Mouse (Mus musculus) ES-Bruce4 (cell line): Measurements from ENCODE around the gene Fam240b. TPM values are rescaled to one million over a fixed set of nuclear protein-coding genes. Genes with fewer than 3 reads are reported as not detected.

Experiments
- H3K27ac ChIP-seq: 2 replicates; pipeline ENCODE4 v1.5.1; 2012; ENCODE audit warnings: low read length, inconsistent platforms; ENCODE audit not compliant: insufficient read depth
- H3K27me3 ChIP-seq: 2 replicates; pipeline ENCODE4 v1.6.1; 2012; ENCODE audit warnings: mild to moderate bottlenecking, low read length, inconsistent platforms; ENCODE audit not compliant: control insufficient read depth, poor library complexity, insufficient read depth, severe bottlenecking
- H3K36me3 ChIP-seq: 2 replicates; pipeline ENCODE4 v1.6.1; 2012; ENCODE audit warnings: inconsistent platforms, mild to moderate bottlenecking, low read length, moderate library complexity; ENCODE audit not compliant: control insufficient read depth, poor library complexity, insufficient read depth, severe bottlenecking
- H3K4me1 ChIP-seq: one replicate; pipeline ENCODE4 v1.8.1; 2011; ENCODE audit warnings: low read length; ENCODE audit not compliant: control insufficient read depth, insufficient read depth
- H3K4me3 ChIP-seq: 2 replicates; pipeline ENCODE4 v1.5.1; 2011; ENCODE audit warnings: low read depth, mild to moderate bottlenecking, low read length
- H3K9ac ChIP-seq: 2 replicates; pipeline ENCODE4 v1.6.1; 2012; ENCODE audit warnings: low read depth, mild to moderate bottlenecking, inconsistent platforms; ENCODE audit not compliant: poor library complexity, severe bottlenecking
- H3K9me3 ChIP-seq: replicated peaks from 2 replicates; pipeline ENCODE4 v1.6.1; 2012; ENCODE audit warnings: mild to moderate bottlenecking, low read length, inconsistent platforms; ENCODE audit not compliant: control insufficient read depth, poor library complexity, insufficient read depth, severe bottlenecking
- CTCF ChIP-seq: IDR thresholded peaks from one replicate; pipeline ENCODE4 v1.8.1; 2011; ENCODE audit warnings: low read depth, low read length
- EP300 ChIP-seq: IDR thresholded peaks from 2 replicates; pipeline ENCODE4 v1.6.1; 2011; ENCODE audit warnings: low read depth, low read length; ENCODE audit not compliant: insufficient read depth
- POLR2A ChIP-seq: IDR thresholded peaks from one replicate; pipeline ENCODE4 v1.8.1; 2011; ENCODE audit warnings: low read length; ENCODE audit not compliant: insufficient read depth
- polyA plus RNA-seq: library from polyadenylated mRNA; stranded (reverse); fragments of >200 nt; gene quantifications from 2 replicates; pipeline ENCODE4 v1.2.4, GENCODE M21; 2011; ENCODE audit warnings: low read depth; ENCODE audit not compliant: missing spikeins, insufficient read depth, insufficient read length

Gene Fam240b
- polyA plus RNA-seq, 1 experiment = not detected

GRCm38 (mm10) chr13:64447947-64448346, 49.6 kb downstream of the Fam240b start:
- Histone ChIP-seq H3K9me3 (no peaks in the 10 kb centered on the region), H3K27me3 (no peaks in the 10 kb centered on the region), H3K4me1 (no peaks in the 10 kb centered on the region), H3K9ac (no peak overlapping the region), H3K4me3 (no peak overlapping the region), H3K36me3 (no peaks in the 10 kb centered on the region), H3K27ac (no peak overlapping the region)
- TF ChIP-seq CTCF = peak; percentile 13
- no peak for TF ChIP-seq POLR2A

- no peaks in the 10 kb centered on the region for H3K36me3 ChIP-seq
- H3K27ac ChIP-seq = no peak overlapping the region
- no peak for TF ChIP-seq CTCF
- TF ChIP-seq POLR2A = no peak
- TF ChIP-seq EP300 = no peak
- H3K4me3 ChIP-seq = no peak overlapping the region
- H3K27me3 ChIP-seq = no peaks in the 10 kb centered on the region
- no peaks in the 10 kb centered on the region for H3K4me1 ChIP-seq
- no peak overlapping the region for H3K9ac ChIP-seq
- H3K9me3 ChIP-seq = no peaks in the 10 kb centered on the region
These were observed 52.2 kb downstream of the Fam240b start for GRCm38 (mm10) chr13:64445254-64445920.

- TF ChIP-seq EP300 = no peak
- no peak for TF ChIP-seq POLR2A
- TF ChIP-seq CTCF = no peak
- Histone ChIP-seq H3K27me3 (no peaks in the 10 kb centered on the region), H3K4me3 (no peak overlapping the region), H3K4me1 (no peaks in the 10 kb centered on the region), H3K9me3 (no peaks in the 10 kb centered on the region), H3K27ac (no peak overlapping the region), H3K36me3 (no peaks in the 10 kb centered on the region), H3K9ac (no peak overlapping the region)
These were observed 54.2 kb downstream of the Fam240b start for GRCm38 (mm10) chr13:64443263-64443894.

- Histone ChIP-seq H3K9ac (no peak overlapping the region), H3K4me1 (no peaks in the 10 kb centered on the region), H3K27ac (no peak overlapping the region), H3K9me3 (no peaks in the 10 kb centered on the region), H3K36me3 (no peaks in the 10 kb centered on the region), H3K27me3 (no peaks in the 10 kb centered on the region), H3K4me3 (no peak overlapping the region)
- TF ChIP-seq POLR2A (no peak), CTCF (no peak), EP300 (no peak)
These were observed 57.0 kb downstream of the Fam240b start for GRCm38 (mm10) chr13:64440592-64440991.

GRCm38 (mm10) chr13:64439471-64439870, 58.1 kb downstream of the Fam240b start:
- H3K4me3 ChIP-seq = no peak overlapping the region
- no peak overlapping the region for H3K9ac ChIP-seq
- no peak overlapping the region for H3K27ac ChIP-seq
- no peaks in the 10 kb centered on the region for H3K36me3 ChIP-seq
- TF ChIP-seq CTCF = no peak
- no peak for TF ChIP-seq EP300
- H3K27me3 ChIP-seq = no peaks in the 10 kb centered on the region
- H3K4me1 ChIP-seq = no peaks in the 10 kb centered on the region
- H3K9me3 ChIP-seq = no peaks in the 10 kb centered on the region

- Histone ChIP-seq H3K4me1 (no peaks in the 10 kb centered on the region), H3K27me3 (no peaks in the 10 kb centered on the region), H3K27ac (no peak overlapping the region), H3K9ac (no peak overlapping the region), H3K9me3 (no peaks in the 10 kb centered on the region), H3K4me3 (no peak overlapping the region), H3K36me3 (no peaks in the 10 kb centered on the region)
- TF ChIP-seq CTCF (peak; percentile 68), EP300 (no peak)
These were observed 58.6 kb downstream of the Fam240b start for GRCm38 (mm10) chr13:64438863-64439452.
